Mouse (Mus musculus): ENCODE results near the gene Nrxn1. TPM values are rescaled to one million over a fixed set of nuclear protein-coding genes. Genes with fewer than 3 reads are reported as not detected.

The Nrxn1 gene
- total RNA-seq, 1 experiment from 2014 or later = 15.1 TPM

- DNase-seq = no peak
Measured at GRCm38 (mm10) chr17:90087616-90088313, 1005.1 kb downstream of the Nrxn1 start.

DNA sequence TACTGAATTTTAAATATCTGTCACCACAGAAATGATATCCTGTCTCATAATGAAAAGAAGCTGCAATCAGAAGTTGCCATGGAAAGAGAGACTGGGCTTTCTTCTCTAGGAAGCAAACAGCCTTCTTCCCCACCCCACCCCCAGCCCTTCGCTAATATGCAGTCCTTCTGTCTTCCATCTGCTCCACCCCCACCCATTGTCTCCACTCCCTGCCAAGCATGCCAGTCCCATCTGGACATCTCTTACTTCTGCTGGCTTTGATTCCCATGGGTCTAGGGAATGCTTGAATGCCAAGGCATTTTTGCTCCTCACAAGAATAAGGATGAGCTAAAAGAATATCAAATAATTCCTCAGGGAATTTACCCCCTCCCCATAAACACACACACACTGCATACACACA lies 1006.0 kb downstream of the Nrxn1 start:
- peak; percentile 2 for DNase-seq

- DNase-seq = no peak
Measured at GRCm38 (mm10) chr17:90079003-90079402, 1013.9 kb downstream of the Nrxn1 start.

DNA sequence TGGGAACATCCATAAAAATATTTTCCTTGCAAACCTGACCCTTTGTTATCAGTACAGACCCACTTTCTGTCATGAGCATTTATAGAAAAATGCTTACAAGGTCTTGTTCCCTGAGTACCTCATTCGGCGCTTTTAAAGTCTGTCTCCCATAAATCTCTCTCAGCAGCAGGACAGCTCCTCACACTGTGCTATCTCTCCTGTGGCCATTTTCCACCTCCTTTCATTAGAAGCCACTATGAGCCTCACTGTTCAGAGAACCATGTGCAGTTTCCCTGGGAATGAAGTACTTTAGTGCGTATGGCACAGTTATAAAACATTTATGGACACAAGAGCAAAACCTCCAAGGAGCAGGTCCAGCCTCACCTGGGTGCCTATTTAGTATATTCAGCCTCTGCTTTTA lies 1014.4 kb downstream of the Nrxn1 start:
- no peak for DNase-seq

GRCm38 (mm10) chr17:90062866-90063265 lies 1030.0 kb downstream of the Nrxn1 start:
- no peak for DNase-seq

- no peak for DNase-seq
Measured at GRCm38 (mm10) chr17:90060872-90061271, 1032.0 kb downstream of the Nrxn1 start.

- DNase-seq = no peak
Measured at GRCm38 (mm10) chr17:90060168-90060567, 1032.7 kb downstream of the Nrxn1 start.

GRCm38 (mm10) chr17:90059320-90060111 lies 1033.4 kb downstream of the Nrxn1 start:
- DNase-seq = no peak

DNA sequence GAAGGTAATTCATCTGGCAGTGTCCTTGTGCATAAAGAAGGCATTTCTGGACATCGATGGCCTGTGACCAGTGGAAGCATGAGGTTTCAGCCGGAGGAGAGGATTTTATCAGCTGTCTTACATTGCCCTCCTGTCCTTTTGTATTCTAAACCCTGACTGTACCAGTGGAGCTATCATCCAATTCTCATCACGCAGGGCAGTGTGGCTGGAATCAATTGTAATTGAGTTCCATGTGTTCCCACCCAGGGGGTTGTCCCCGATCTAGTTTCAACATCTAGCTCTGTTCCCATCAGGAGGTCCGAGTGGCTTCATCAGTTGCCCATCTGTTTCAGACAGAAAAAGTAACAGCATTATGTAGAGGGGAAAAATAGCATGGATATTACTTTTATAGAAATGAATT lies 1038.6 kb downstream of the Nrxn1 start:
- DNase-seq = no peak

DNA sequence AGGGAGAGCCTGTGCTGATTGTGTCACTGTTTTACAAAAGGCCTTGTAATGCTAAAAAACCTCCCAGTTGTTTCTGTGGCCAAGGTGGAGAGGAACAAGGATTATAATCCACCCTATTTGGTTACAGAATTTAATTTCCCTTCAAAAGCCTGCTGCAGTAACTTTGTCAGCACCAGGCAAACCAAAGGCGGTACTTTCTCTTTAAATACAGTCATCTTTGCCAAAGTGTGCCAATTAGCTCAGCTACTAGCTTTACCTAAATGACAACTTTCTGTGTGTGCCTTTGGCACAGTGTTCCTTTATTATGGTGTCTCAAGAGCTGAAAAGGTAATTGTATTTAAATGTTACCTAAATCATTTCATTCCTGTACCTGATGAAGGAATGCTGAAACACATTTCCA lies 1053.6 kb downstream of the Nrxn1 start:
- no peak for DNase-seq

- no peak for DNase-seq
Measured at GRCm38 (mm10) chr17:90032416-90032815, 1060.5 kb downstream of the Nrxn1 start.

- no peak for DNase-seq
Measured at GRCm38 (mm10) chr17:90016636-90017035, 1076.2 kb downstream of the Nrxn1 start.

DNA sequence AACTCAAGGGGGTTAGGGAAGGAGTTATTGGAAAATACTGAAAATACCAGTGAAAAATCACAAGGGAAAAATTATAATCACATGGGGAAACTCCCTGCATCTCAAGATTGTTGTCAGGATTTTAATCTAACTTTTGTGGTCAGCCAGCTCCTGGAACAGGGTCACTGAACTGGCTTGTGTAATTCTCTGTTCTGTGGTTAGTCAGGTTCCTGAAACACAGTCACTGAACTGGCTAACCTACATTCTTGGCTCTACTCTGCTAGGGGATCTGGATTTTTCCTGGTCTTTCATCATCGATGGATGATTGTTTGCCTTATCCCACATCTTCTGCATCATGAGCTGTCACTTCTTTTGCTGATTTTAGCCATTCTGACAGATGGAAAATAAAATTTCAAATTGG lies 1081.1 kb downstream of the Nrxn1 start:
- DNase-seq = no peak

DNA sequence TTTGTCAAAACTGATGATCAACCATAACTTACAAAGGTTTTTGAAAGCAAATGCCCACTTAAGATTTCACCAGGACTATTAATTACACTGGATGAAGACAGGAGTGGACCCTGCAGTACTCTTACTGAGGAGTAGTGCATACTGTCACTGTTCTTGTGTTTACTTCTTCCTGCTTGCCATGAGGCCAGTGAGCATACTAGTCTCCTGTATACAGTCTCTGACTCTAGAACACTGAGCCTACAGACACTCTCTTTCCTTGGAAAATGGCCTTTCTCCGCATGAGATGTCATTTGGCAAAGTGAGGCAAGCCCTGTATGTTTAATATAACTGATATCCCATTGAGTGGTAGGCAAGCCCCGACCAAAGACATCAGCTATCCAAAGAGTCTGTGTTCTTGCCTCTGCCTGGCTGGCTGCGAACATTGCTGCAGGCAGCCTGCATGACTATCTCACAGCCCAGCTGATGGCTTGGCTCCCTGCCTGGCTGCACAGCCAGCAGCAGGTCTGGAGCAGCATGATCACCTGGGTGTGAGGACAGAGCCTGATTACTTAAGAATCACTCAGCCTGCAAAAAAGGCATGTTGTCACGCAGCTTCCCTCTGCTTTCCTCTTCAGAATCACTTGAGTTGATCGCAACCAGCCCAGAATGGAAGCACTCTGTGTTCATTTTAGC lies 1085.3 kb downstream of the Nrxn1 start:
- peak; percentile 23 for DNase-seq

- DNase-seq = no peak
Measured at GRCm38 (mm10) chr17:89990651-89991050, 1102.2 kb downstream of the Nrxn1 start.

Small RNA genes lying within 50 kb of the gene (microRNA-seq; reads per million reads assigned to microRNA genes)
- gene Gm24510 = 0 reads per million in 2 experiments
- gene Gm27475 = 0 reads per million in 2 experiments
- gene Gm47307 = 0 reads per million in 2 experiments
